Mouse (Mus musculus): ENCODE measurements around the gene Cyp2d40. TPM values are rescaled to one million over a fixed set of nuclear protein-coding genes. Genes with fewer than 3 reads are reported as not detected.
"Not testable (repeated sequence)": the region's sequence is repeated elsewhere in the genome, so short reads cannot be mapped to it uniquely, and the experiment has no call there.

Gene Cyp2d40
- polyA plus RNA-seq, 1 experiment from 2014 or later: not detected

GRCm38 (mm10) chr15:82795936-82796440 lies 32.0 kb upstream of the Cyp2d40 start:
- no peak overlapping the region for H3K9ac ChIP-seq (ENCODE audit: low read depth, low read length)
- no peak for TF ChIP-seq CTCF (IDR thresholded peaks at IDR 0.05; ENCODE audit: low read depth)
- 74% methylated on average over 3 of the region's 3 CpGs for WGBS
- H3K27me3 ChIP-seq (ENCODE audit: insufficient read depth, low read length): no peaks in the 10 kb centered on the region
- H3K4me3 ChIP-seq (replicated peaks; ENCODE audit: low read depth, low read length): no peak overlapping the region
- no peaks in the 10 kb centered on the region for H3K9me3 ChIP-seq (replicated peaks; ENCODE audit: low read length)
- H3K36me3 ChIP-seq (ENCODE audit: insufficient read depth, low read length): no peaks in the 10 kb centered on the region
- no peaks in the 10 kb centered on the region for H3K4me1 ChIP-seq (replicated peaks; ENCODE audit: insufficient read depth, low read length)
- no peak for DNase-seq (ENCODE audit: low spot score)
- no peak overlapping the region for H3K27ac ChIP-seq
- no peak overlapping the region for H3K4me2 ChIP-seq (ENCODE audit: low read length)
- ATAC-seq (replicated peaks; ENCODE audit: low FRiP score, low read depth): no peak

- Histone ChIP-seq H3K27ac (no peak within 1 kb of the TSS), H3K27me3 (ENCODE audit: insufficient read depth, low read length) (no peaks in the 10 kb centered on the region), H3K4me3 (replicated peaks; ENCODE audit: low read depth, low read length) (no peak within 1 kb of the TSS), H3K9me3 (replicated peaks; ENCODE audit: low read length) (no peaks in the 10 kb centered on the region), H3K4me2 (ENCODE audit: low read length) (no peak within 1 kb of the TSS), H3K4me1 (replicated peaks; ENCODE audit: insufficient read depth, low read length) (no peaks in the 10 kb centered on the region), H3K9ac (ENCODE audit: low read depth, low read length) (no peak within 1 kb of the TSS), H3K36me3 (ENCODE audit: insufficient read depth, low read length) (no peaks in the 10 kb centered on the region)
- 77% methylated on average over 5 of the region's 5 CpGs for WGBS
- DNase-seq (ENCODE audit: low spot score) (no peak), ATAC-seq (replicated peaks; ENCODE audit: low FRiP score, low read depth) (peak; percentile 69)
- no peak for TF ChIP-seq CTCF (IDR thresholded peaks at IDR 0.05; ENCODE audit: low read depth)
Measured at GRCm38 (mm10) chr15:82794277-82794676, 30.3 kb upstream of the Cyp2d40 start, which contains the start of gene Cyp2d26. TSS of gene Cyp2d26 (minus strand) at chr15:82794294.

DNA sequence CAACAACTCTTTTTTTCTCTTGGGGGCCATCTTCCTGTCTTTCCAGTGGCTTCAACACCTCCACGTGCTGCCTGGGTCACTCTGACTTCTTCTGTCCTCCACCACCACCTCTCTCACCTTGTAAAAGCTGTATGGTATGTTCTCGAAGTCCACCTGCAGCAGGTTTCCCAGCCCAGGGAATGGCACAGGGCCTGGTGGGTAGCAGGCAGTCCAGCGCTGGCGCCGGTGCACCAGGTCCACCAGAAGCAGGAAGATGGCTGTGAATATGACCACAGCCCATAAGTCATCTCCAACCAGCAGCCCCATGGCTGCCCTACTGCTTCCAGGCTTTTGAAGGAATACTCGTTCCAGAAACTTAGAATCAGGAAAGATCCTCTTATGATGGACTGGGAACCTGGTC lies 29.9 kb upstream of the Cyp2d40 start:
- no peak overlapping the region for H3K4me3 ChIP-seq (replicated peaks; ENCODE audit: low read depth, low read length)
- no peak overlapping the region for H3K4me2 ChIP-seq (ENCODE audit: low read length)
- H3K36me3 ChIP-seq (ENCODE audit: insufficient read depth, low read length): no peaks in the 10 kb centered on the region
- no peak overlapping the region for H3K9ac ChIP-seq (ENCODE audit: low read depth, low read length)
- H3K4me1 ChIP-seq (replicated peaks; ENCODE audit: insufficient read depth, low read length): no peaks in the 10 kb centered on the region
- no peaks in the 10 kb centered on the region for H3K27me3 ChIP-seq (ENCODE audit: insufficient read depth, low read length)
- no peak overlapping the region for H3K27ac ChIP-seq
- no peaks in the 10 kb centered on the region for H3K9me3 ChIP-seq (replicated peaks; ENCODE audit: low read length)
- DNase-seq (ENCODE audit: low spot score) (no peak), ATAC-seq (replicated peaks; ENCODE audit: low FRiP score, low read depth) (no peak)
- no peak for TF ChIP-seq CTCF (IDR thresholded peaks at IDR 0.05; ENCODE audit: low read depth)
- WGBS: 74% methylated on average over 6 of the region's 6 CpGs

- Histone ChIP-seq H3K9me3 (replicated peaks; ENCODE audit: low read length) (no peaks in the 10 kb centered on the region), H3K4me1 (replicated peaks; ENCODE audit: insufficient read depth, low read length) (no peaks in the 10 kb centered on the region), H3K27me3 (ENCODE audit: insufficient read depth, low read length) (no peaks in the 10 kb centered on the region), H3K36me3 (ENCODE audit: insufficient read depth, low read length) (no peaks in the 10 kb centered on the region), H3K4me3 (replicated peaks; ENCODE audit: low read depth, low read length) (no peak overlapping the region), H3K4me2 (ENCODE audit: low read length) (no peak overlapping the region), H3K9ac (ENCODE audit: low read depth, low read length) (no peak overlapping the region), H3K27ac (no peak overlapping the region)
- DNase-seq (ENCODE audit: low spot score) (no peak), ATAC-seq (replicated peaks; ENCODE audit: low FRiP score, low read depth) (no peak)
- 67% methylated on average over 1 of the region's 1 CpGs for WGBS
- no peak for TF ChIP-seq CTCF (IDR thresholded peaks at IDR 0.05; ENCODE audit: low read depth)
Measured at GRCm38 (mm10) chr15:82793454-82793853, 29.5 kb upstream of the Cyp2d40 start.

DNA sequence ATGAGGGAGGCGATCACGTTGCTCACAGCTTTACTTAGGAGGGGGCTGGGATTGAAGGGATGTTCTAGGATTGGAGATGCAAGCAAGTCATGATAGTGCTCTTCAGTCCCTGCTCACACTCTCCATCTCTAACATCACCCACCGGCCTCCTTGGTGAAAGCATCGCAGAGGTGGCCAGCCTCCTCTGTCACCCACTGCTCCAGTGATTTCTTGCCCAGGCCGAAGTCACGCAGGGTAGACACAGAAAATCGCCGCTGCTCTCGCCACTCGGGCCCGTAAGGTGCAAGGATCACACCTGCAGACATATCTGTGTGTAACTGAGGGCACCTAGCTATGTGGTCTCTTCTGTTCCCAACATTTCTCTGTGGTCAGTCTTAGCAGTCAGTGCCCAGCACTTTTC lies 28.6 kb upstream of the Cyp2d40 start:
- H3K4me3 ChIP-seq (replicated peaks; ENCODE audit: low read depth, low read length): no peak overlapping the region
- H3K4me2 ChIP-seq (ENCODE audit: low read length): no peak overlapping the region
- ATAC-seq (replicated peaks; ENCODE audit: low FRiP score, low read depth): no peak
- H3K36me3 ChIP-seq (ENCODE audit: insufficient read depth, low read length): no peaks in the 10 kb centered on the region
- no peaks in the 10 kb centered on the region for H3K9me3 ChIP-seq (replicated peaks; ENCODE audit: low read length)
- no peaks in the 10 kb centered on the region for H3K4me1 ChIP-seq (replicated peaks; ENCODE audit: insufficient read depth, low read length)
- no peak for TF ChIP-seq CTCF (IDR thresholded peaks at IDR 0.05; ENCODE audit: low read depth)
- no peak overlapping the region for H3K27ac ChIP-seq
- H3K9ac ChIP-seq (ENCODE audit: low read depth, low read length): no peak overlapping the region
- WGBS: 84% methylated on average over 11 of the region's 11 CpGs
- no peaks in the 10 kb centered on the region for H3K27me3 ChIP-seq (ENCODE audit: insufficient read depth, low read length)
- no peak for DNase-seq (ENCODE audit: low spot score)

- Histone ChIP-seq H3K27ac (no peak overlapping the region), H3K36me3 (ENCODE audit: insufficient read depth, low read length) (no peaks in the 10 kb centered on the region), H3K4me3 (replicated peaks; ENCODE audit: low read depth, low read length) (no peak overlapping the region), H3K4me1 (replicated peaks; ENCODE audit: insufficient read depth, low read length) (no peaks in the 10 kb centered on the region), H3K9me3 (replicated peaks; ENCODE audit: low read length) (no peaks in the 10 kb centered on the region), H3K27me3 (ENCODE audit: insufficient read depth, low read length) (no peaks in the 10 kb centered on the region), H3K4me2 (ENCODE audit: low read length) (no peak overlapping the region), H3K9ac (ENCODE audit: low read depth, low read length) (no peak overlapping the region)
- ATAC-seq (replicated peaks; ENCODE audit: low FRiP score, low read depth): no peak
- DNase-seq (ENCODE audit: low spot score): no peak
- WGBS: 77% methylated on average over 1 of the region's 1 CpGs
- no peak for TF ChIP-seq CTCF (IDR thresholded peaks at IDR 0.05; ENCODE audit: low read depth)
Measured at GRCm38 (mm10) chr15:82784581-82784980, 20.6 kb upstream of the Cyp2d40 start.

DNA sequence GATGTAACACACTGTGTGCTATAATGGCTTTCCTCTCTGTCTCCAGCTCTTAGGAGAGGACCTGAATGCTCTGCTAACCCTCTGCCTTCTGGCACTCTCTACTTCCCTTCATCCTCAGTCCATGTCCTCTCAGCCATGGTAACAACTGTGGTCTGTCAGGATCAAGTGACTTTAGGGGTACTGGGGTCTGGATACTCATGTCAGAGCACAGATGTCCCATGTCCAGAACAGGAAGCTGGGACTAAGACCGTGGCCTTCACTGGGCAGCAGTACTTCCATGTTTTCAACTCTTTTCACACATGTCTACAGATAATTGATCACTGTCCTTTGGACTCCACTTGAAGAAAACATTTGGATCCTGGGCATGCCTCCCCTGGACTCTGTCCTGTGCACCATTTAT lies 19.8 kb upstream of the Cyp2d40 start:
- ATAC-seq (replicated peaks; ENCODE audit: low FRiP score, low read depth): 0 out of 2 replicates have a peak, but pooled peaks have one; percentile 33
- H3K4me3 ChIP-seq (replicated peaks; ENCODE audit: low read depth, low read length): no peak overlapping the region
- no peak overlapping the region for H3K9ac ChIP-seq (ENCODE audit: low read depth, low read length)
- TF ChIP-seq CTCF (IDR thresholded peaks at IDR 0.05; ENCODE audit: low read depth): no peak
- DNase-seq (ENCODE audit: low spot score): peak; percentile 15
- H3K4me1 ChIP-seq (replicated peaks; ENCODE audit: insufficient read depth, low read length): no peaks in the 10 kb centered on the region
- no peaks in the 10 kb centered on the region for H3K27me3 ChIP-seq (ENCODE audit: insufficient read depth, low read length)
- no peaks in the 10 kb centered on the region for H3K9me3 ChIP-seq (replicated peaks; ENCODE audit: low read length)
- H3K4me2 ChIP-seq (ENCODE audit: low read length): no peak overlapping the region
- no peak overlapping the region for H3K27ac ChIP-seq
- H3K36me3 ChIP-seq (ENCODE audit: insufficient read depth, low read length): no peaks in the 10 kb centered on the region
- WGBS: 21% methylated on average over 1 of the region's 1 CpGs

DNA sequence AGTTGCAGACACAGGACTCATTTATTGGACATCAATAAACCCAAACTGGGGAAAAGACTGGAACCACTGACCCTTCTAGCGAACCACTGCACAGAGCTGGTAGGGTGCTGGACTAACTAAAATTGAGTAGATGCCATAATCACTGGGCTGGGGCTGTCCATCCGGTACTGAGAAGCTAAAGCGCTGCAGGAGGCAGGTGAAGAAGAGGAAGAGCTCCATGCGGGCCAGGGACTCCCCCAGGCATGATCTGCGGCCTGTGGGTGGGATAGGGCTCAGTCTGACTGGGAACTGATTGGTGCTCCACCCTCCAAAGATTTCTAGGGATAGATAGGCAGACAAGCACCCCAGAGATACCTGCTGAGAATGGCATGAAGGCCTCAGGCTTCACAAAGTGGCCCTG lies 13.9 kb upstream of the Cyp2d40 start:
- H3K36me3 ChIP-seq (ENCODE audit: insufficient read depth, low read length); ATAC-seq (replicated peaks; ENCODE audit: low FRiP score, low read depth); H3K27me3 ChIP-seq (ENCODE audit: insufficient read depth, low read length); H3K9me3 ChIP-seq (replicated peaks; ENCODE audit: low read length); H3K9ac ChIP-seq (ENCODE audit: low read depth, low read length); DNase-seq (ENCODE audit: low spot score); H3K4me2 ChIP-seq (ENCODE audit: low read length); H3K4me3 ChIP-seq (replicated peaks; ENCODE audit: low read depth, low read length); H3K27ac ChIP-seq; H3K4me1 ChIP-seq (replicated peaks; ENCODE audit: insufficient read depth, low read length): not testable (repeated sequence)
- 84% methylated on average over 5 of the region's 5 CpGs for WGBS
